Mouse (Mus musculus): ENCODE measurements around the gene 4931406C07Rik.

The 4931406C07Rik gene

GRCm38 (mm10) chr9:15287846-15288245 is 18.4 kb downstream of the 4931406C07Rik start:
- DNase-seq: no peak

- DNase-seq: no peak
Observed at GRCm38 (mm10) chr9:15285443-15285842, 20.8 kb downstream of the 4931406C07Rik start.

GRCm38 (mm10) chr9:15280491-15280879 is 25.8 kb downstream of the 4931406C07Rik start:
- no peak for DNase-seq

GRCm38 (mm10) chr9:15279649-15280490 is 26.4 kb downstream of the 4931406C07Rik start, which contains the start of gene Med17:
Gene Med17 (minus strand): TSS chr9:15279931.
- peak; percentile 94 to 96 for DNase-seq

- DNase-seq: no peak
Observed at GRCm38 (mm10) chr9:15279139-15279648, 27.1 kb downstream of the 4931406C07Rik start.

GRCm38 (mm10) chr9:15278343-15278742 is 27.9 kb downstream of the 4931406C07Rik start:
- DNase-seq: no peak

GRCm38 (mm10) chr9:15276855-15277254 is 29.4 kb downstream of the 4931406C07Rik start:
- DNase-seq: no peak

- DNase-seq: no peak
Observed at GRCm38 (mm10) chr9:15273981-15274380, 32.3 kb downstream of the 4931406C07Rik start.

- DNase-seq: peak; percentile 43 to 61
Observed at GRCm38 (mm10) chr9:15263487-15263886, 42.8 kb downstream of the 4931406C07Rik start.

- DNase-seq: no peak
Observed at GRCm38 (mm10) chr9:15261980-15262379, 44.3 kb downstream of the 4931406C07Rik start.

GRCm38 (mm10) chr9:15256214-15256613 is 50.0 kb downstream of the 4931406C07Rik start:
- DNase-seq: no peak

- no peak for DNase-seq
Observed at GRCm38 (mm10) chr9:15254501-15254900, 51.7 kb downstream of the 4931406C07Rik start.

GRCm38 (mm10) chr9:15252196-15252595 is 54.1 kb downstream of the 4931406C07Rik start:
- DNase-seq: no peak

- DNase-seq: no peak
Observed at GRCm38 (mm10) chr9:15250376-15250775, 55.9 kb downstream of the 4931406C07Rik start.

GRCm38 (mm10) chr9:15245319-15246075 is 60.8 kb downstream of the 4931406C07Rik start:
- no peak for DNase-seq

- no peak for DNase-seq
Observed at GRCm38 (mm10) chr9:15242130-15242529, 64.1 kb downstream of the 4931406C07Rik start.

- DNase-seq: peak; percentile 34 to 39
Observed at GRCm38 (mm10) chr9:15241596-15241939, 64.7 kb downstream of the 4931406C07Rik start.

- DNase-seq: no peak
Observed at GRCm38 (mm10) chr9:15240863-15241595, 65.2 kb downstream of the 4931406C07Rik start.

- no peak for DNase-seq
Observed at GRCm38 (mm10) chr9:15240006-15240405, 66.2 kb downstream of the 4931406C07Rik start.

GRCm38 (mm10) chr9:15239042-15239925 is 67.0 kb downstream of the 4931406C07Rik start, which contains the start of gene Vstm5:
Gene Vstm5 (plus strand): TSS chr9:15239045.
- no peak for DNase-seq

- DNase-seq: no peak
Observed at GRCm38 (mm10) chr9:15238297-15238990, 67.8 kb downstream of the 4931406C07Rik start.
